Mouse (Mus musculus) embryonic facial prominence, embryonic 15.5 days (tissue): Measurements from ENCODE around the gene Fam216b. TPM values are rescaled to one million over a fixed set of nuclear protein-coding genes. Genes with fewer than 3 reads are reported as not detected.

ENCODE experiments used
- ATAC-seq: fragments of 200-750 bp; cut with Nextera tagmentation; 2 replicates; pipeline ENCODE4 v1.8.0; 2017; ENCODE audit warnings: low read depth, moderate TSS enrichment; ENCODE audit not compliant: insufficient number of reproducible peaks, low FRiP score, low TSS enrichment
- H3K27ac ChIP-seq: fragments of 300-500 bp; sonication (generic); replicated peaks from 2 replicates; pipeline ENCODE4 v1.5.1; 2015; ENCODE audit warnings: mild to moderate bottlenecking, inconsistent platforms
- H3K27me3 ChIP-seq: fragments of 300-500 bp; sonication (generic); 2 replicates; pipeline ENCODE4 v1.6.1; 2015; ENCODE audit warnings: inconsistent platforms
- H3K36me3 ChIP-seq: fragments of 300-500 bp; sonication (generic); 2 replicates; pipeline ENCODE4 v1.6.1; 2015; ENCODE audit warnings: mild to moderate bottlenecking, inconsistent platforms
- H3K4me1 ChIP-seq: fragments of 300-500 bp; sonication (generic); 2 replicates; pipeline ENCODE4 v1.6.1; 2015; ENCODE audit warnings: inconsistent platforms
- H3K4me2 ChIP-seq: fragments of 300-500 bp; sonication (generic); replicated peaks from 2 replicates; pipeline ENCODE4 v1.6.1; 2015; ENCODE audit warnings: mild to moderate bottlenecking, inconsistent platforms
- H3K4me3 ChIP-seq: fragments of 300-500 bp; sonication (generic); replicated peaks from 2 replicates; pipeline ENCODE4 v1.5.1; 2015; ENCODE audit warnings: mild to moderate bottlenecking, inconsistent platforms
- H3K9ac ChIP-seq: fragments of 300-500 bp; sonication (generic); 2 replicates; pipeline ENCODE4 v1.6.1; 2015; ENCODE audit warnings: inconsistent platforms
- H3K9me3 ChIP-seq: fragments of 300-500 bp; sonication (generic); replicated peaks from 2 replicates; pipeline ENCODE4 v1.6.1; 2016; ENCODE audit warnings: inconsistent platforms
- WGBS: fragments of 180-500 bp; shearing (Covaris S2); methylation state at CpG from one replicate; pipeline ENCODE4 v1.1.7; 2015; 5-methylcytosine and 5-hydroxymethylcytosine counted together
- polyA plus RNA-seq: library from polyadenylated mRNA; unstranded; fragments of >200 nt; fragmentation: Nextera tagmentation; extraction: Ambion mirVana; gene quantifications from 2 replicates; pipeline ENCODE4 v1.2.1, GENCODE M21; 2015

The Fam216b gene
- polyA plus RNA-seq = 1.4 and 2.3 TPM in 2 replicates

GRCm38 (mm10) chr14:78088907-78089306 is at the start of gene Fam216b:
TSS of gene Fam216b (minus strand) at chr14:78089007.
- Histone ChIP-seq H3K9ac (no peak within 1 kb of the TSS), H3K9me3 (no peaks in the 10 kb centered on the region), H3K4me3 (no peak within 1 kb of the TSS), H3K27ac (no peak within 1 kb of the TSS), H3K4me1 (no peaks in the 10 kb centered on the region), H3K4me2 (no peak within 1 kb of the TSS), H3K36me3 (no peaks in the 10 kb centered on the region), H3K27me3 (no peaks in the 10 kb centered on the region)
- WGBS = 89% methylated on average over 6 of the region's 6 CpGs
- no peak for ATAC-seq

GRCm38 (mm10) chr14:78132368-78133052 is 43.7 kb upstream of the Fam216b start:
- H3K27me3 ChIP-seq = no peaks in the 10 kb centered on the region
- no peak overlapping the region for H3K4me2 ChIP-seq
- H3K9ac ChIP-seq = no peak overlapping the region
- H3K27ac ChIP-seq = no peak overlapping the region
- H3K4me1 ChIP-seq = no peaks in the 10 kb centered on the region
- no peaks in the 10 kb centered on the region for H3K9me3 ChIP-seq
- no peak for ATAC-seq
- H3K4me3 ChIP-seq = no peak overlapping the region
- no peaks in the 10 kb centered on the region for H3K36me3 ChIP-seq
- WGBS = 44% methylated on average over 5 of the region's 5 CpGs

GRCm38 (mm10) chr14:78126670-78127069 is 37.9 kb upstream of the Fam216b start:
- no peaks in the 10 kb centered on the region for H3K4me1 ChIP-seq
- WGBS = 36% methylated on average over 3 of the region's 3 CpGs
- H3K36me3 ChIP-seq = no peaks in the 10 kb centered on the region
- no peak overlapping the region for H3K27ac ChIP-seq
- H3K9me3 ChIP-seq = no peaks in the 10 kb centered on the region
- H3K4me3 ChIP-seq = no peak overlapping the region
- no peak overlapping the region for H3K4me2 ChIP-seq
- H3K9ac ChIP-seq = no peak overlapping the region
- ATAC-seq = no peak
- no peaks in the 10 kb centered on the region for H3K27me3 ChIP-seq

- no peak for ATAC-seq
- Histone ChIP-seq H3K9me3 (no peaks in the 10 kb centered on the region), H3K36me3 (no peaks in the 10 kb centered on the region), H3K9ac (no peak overlapping the region), H3K27me3 (no peaks in the 10 kb centered on the region), H3K4me2 (no peak overlapping the region), H3K4me1 (no peaks in the 10 kb centered on the region), H3K4me3 (no peak overlapping the region), H3K27ac (no peak overlapping the region)
- 36% methylated on average over 3 of the region's 3 CpGs for WGBS
These were observed 31.5 kb upstream of the Fam216b start for GRCm38 (mm10) chr14:78120286-78120685.

GRCm38 (mm10) chr14:78119449-78120200 is 30.8 kb upstream of the Fam216b start:
- no peak overlapping the region for H3K9ac ChIP-seq
- H3K4me3 ChIP-seq = no peak overlapping the region
- H3K4me1 ChIP-seq = no peaks in the 10 kb centered on the region
- no peaks in the 10 kb centered on the region for H3K27me3 ChIP-seq
- H3K36me3 ChIP-seq = no peaks in the 10 kb centered on the region
- no peaks in the 10 kb centered on the region for H3K9me3 ChIP-seq
- no peak overlapping the region for H3K4me2 ChIP-seq
- WGBS = 72% methylated on average over 10 of the region's 10 CpGs
- no peak overlapping the region for H3K27ac ChIP-seq
- ATAC-seq = no peak

- no peak overlapping the region for H3K9ac ChIP-seq
- no peaks in the 10 kb centered on the region for H3K4me1 ChIP-seq
- no peak for ATAC-seq
- H3K27ac ChIP-seq = no peak overlapping the region
- 69% methylated on average over 4 of the region's 4 CpGs for WGBS
- H3K36me3 ChIP-seq = no peaks in the 10 kb centered on the region
- H3K4me3 ChIP-seq = no peak overlapping the region
- H3K27me3 ChIP-seq = no peaks in the 10 kb centered on the region
- no peak overlapping the region for H3K4me2 ChIP-seq
- no peaks in the 10 kb centered on the region for H3K9me3 ChIP-seq
These were observed 28.9 kb upstream of the Fam216b start for GRCm38 (mm10) chr14:78117671-78118070.

GRCm38 (mm10) chr14:78117268-78117667 is 28.5 kb upstream of the Fam216b start:
- WGBS = 41% methylated on average over 2 of the region's 2 CpGs
- Histone ChIP-seq H3K27ac (no peak overlapping the region), H3K36me3 (no peaks in the 10 kb centered on the region), H3K27me3 (no peaks in the 10 kb centered on the region), H3K4me1 (no peaks in the 10 kb centered on the region), H3K9me3 (no peaks in the 10 kb centered on the region), H3K4me3 (no peak overlapping the region), H3K9ac (no peak overlapping the region), H3K4me2 (no peak overlapping the region)
- no peak for ATAC-seq

- no peak for ATAC-seq
- Histone ChIP-seq H3K4me3 (no peak overlapping the region), H3K36me3 (no peaks in the 10 kb centered on the region), H3K27me3 (no peaks in the 10 kb centered on the region), H3K9ac (no peak overlapping the region), H3K27ac (no peak overlapping the region), H3K4me1 (no peaks in the 10 kb centered on the region), H3K9me3 (no peaks in the 10 kb centered on the region), H3K4me2 (no peak overlapping the region)
- WGBS = 83% methylated on average over 3 of the region's 3 CpGs
These were observed 23.7 kb upstream of the Fam216b start for GRCm38 (mm10) chr14:78112466-78112865.

- Histone ChIP-seq H3K36me3 (no peaks in the 10 kb centered on the region), H3K4me3 (no peak overlapping the region), H3K4me1 (no peaks in the 10 kb centered on the region), H3K9me3 (no peaks in the 10 kb centered on the region), H3K27ac (no peak overlapping the region), H3K4me2 (no peak overlapping the region), H3K9ac (no peak overlapping the region), H3K27me3 (no peaks in the 10 kb centered on the region)
- WGBS = 79% methylated on average over 3 of the region's 3 CpGs
- ATAC-seq = no peak
These were observed 22.1 kb upstream of the Fam216b start for GRCm38 (mm10) chr14:78110871-78111270.

GRCm38 (mm10) chr14:78109419-78109818 is 20.6 kb upstream of the Fam216b start:
- no peak for ATAC-seq
- WGBS = 55% methylated on average over 4 of the region's 4 CpGs
- no peaks in the 10 kb centered on the region for H3K4me1 ChIP-seq

GRCm38 (mm10) chr14:78108388-78108787 is 19.6 kb upstream of the Fam216b start:
- Histone ChIP-seq H3K27me3 (no peaks in the 10 kb centered on the region), H3K9ac (no peak overlapping the region), H3K27ac (no peak overlapping the region), H3K4me1 (no peaks in the 10 kb centered on the region), H3K9me3 (no peaks in the 10 kb centered on the region), H3K4me3 (no peak overlapping the region), H3K36me3 (no peaks in the 10 kb centered on the region), H3K4me2 (no peak overlapping the region)
- ATAC-seq = no peak
- 82% methylated on average over 3 of the region's 3 CpGs for WGBS

More at GRCm38 (mm10) chr14:78109419-78109818, 20.6 kb upstream of the Fam216b start:
- Histone ChIP-seq H3K9ac (no peak overlapping the region), H3K4me3 (no peak overlapping the region), H3K4me2 (no peak overlapping the region), H3K9me3 (no peaks in the 10 kb centered on the region), H3K27ac (no peak overlapping the region), H3K27me3 (no peaks in the 10 kb centered on the region), H3K36me3 (no peaks in the 10 kb centered on the region)
